Mouse (Mus musculus): ENCODE data around the gene Cysltr2. TPM values are rescaled to one million over a fixed set of nuclear protein-coding genes. Genes with fewer than 3 reads are reported as not detected.

Gene Cysltr2
- 0.28 TPM in 1 of 2 replicates, not detected in the other for polyA plus RNA-seq (2014; fragmentation: Nextera tagmentation; extraction: Ambion mirVana)

GRCm38 (mm10) chr14:73048937-73049336, at the start of gene Cysltr2:
Gene Cysltr2, minus strand, starts transcription at chr14:73049114.
- Histone ChIP-seq H3K9ac (ENCODE audit: low read length) (no peak within 1 kb of the TSS), H3K4me1 (ENCODE audit: control insufficient read depth, insufficient read depth, low read length) (no peaks in the 10 kb centered on the region)
- 53% methylated on average over 6 of the region's 6 CpGs for WGBS

GRCm38 (mm10) chr14:73094802-73095550, 46.1 kb upstream of the Cysltr2 start:
- H3K27ac ChIP-seq (ENCODE audit: low read depth, low read length), result no peak overlapping the region
- ATAC-seq (ENCODE audit: insufficient read depth, low FRiP score, low TSS enrichment), result no peak
- H3K4me3 ChIP-seq (ENCODE audit: low read depth, low read length), result no peak overlapping the region
- H3K9ac ChIP-seq (ENCODE audit: low read length), result no peak overlapping the region
- WGBS, result 78% methylated on average over 13 of the region's 13 CpGs
- no peaks in the 10 kb centered on the region for H3K36me3 ChIP-seq (ENCODE audit: control insufficient read depth, insufficient read depth, low read length)
- no peaks in the 10 kb centered on the region for H3K9me3 ChIP-seq (ENCODE audit: control insufficient read depth, low read length)
- DNase-seq (ENCODE audit: low spot score), result no peak
- H3K4me2 ChIP-seq (ENCODE audit: low read depth), result no peak overlapping the region
- H3K27me3 ChIP-seq (ENCODE audit: control insufficient read depth, insufficient read depth, low read length), result no peaks in the 10 kb centered on the region
- no peaks in the 10 kb centered on the region for H3K4me1 ChIP-seq (ENCODE audit: control insufficient read depth, insufficient read depth, low read length)

More at GRCm38 (mm10) chr14:73048937-73049336, at the start of gene Cysltr2:
- no peaks in the 10 kb centered on the region for H3K9me3 ChIP-seq (ENCODE audit: control insufficient read depth, low read length)
- no peaks in the 10 kb centered on the region for H3K27me3 ChIP-seq (ENCODE audit: control insufficient read depth, insufficient read depth, low read length)
- H3K36me3 ChIP-seq (ENCODE audit: control insufficient read depth, insufficient read depth, low read length), result no peaks in the 10 kb centered on the region
- H3K4me3 ChIP-seq (ENCODE audit: low read depth, low read length), result no peak within 1 kb of the TSS
- no peak within 1 kb of the TSS for H3K27ac ChIP-seq (ENCODE audit: low read depth, low read length)
- DNase-seq (ENCODE audit: low spot score) (no peak), ATAC-seq (ENCODE audit: insufficient read depth, low FRiP score, low TSS enrichment) (no peak)
- no peak within 1 kb of the TSS for H3K4me2 ChIP-seq (ENCODE audit: low read depth)

DNA sequence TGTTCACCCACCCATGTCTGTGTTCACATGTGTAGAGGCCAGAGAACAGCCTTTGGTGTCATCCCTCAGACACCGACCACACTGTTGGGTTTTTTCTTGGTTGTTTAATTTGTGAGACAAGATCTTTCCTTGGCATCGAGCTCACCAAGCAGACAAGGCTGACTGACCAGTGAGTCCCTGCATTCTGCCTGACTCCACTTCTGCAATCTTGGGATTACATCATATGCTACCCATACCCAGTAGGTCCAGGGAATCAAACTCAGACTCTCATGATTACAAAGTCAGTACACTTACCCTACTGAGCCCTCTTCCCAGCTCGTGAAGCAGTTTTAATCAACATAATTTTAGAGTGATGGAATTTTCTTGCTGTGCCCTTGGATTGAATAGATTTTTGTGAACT, 44.0 kb upstream of the Cysltr2 start:
- Histone ChIP-seq H3K4me3 (ENCODE audit: low read depth, low read length) (no peak overlapping the region), H3K27ac (ENCODE audit: low read depth, low read length) (no peak overlapping the region), H3K9ac (ENCODE audit: low read length) (no peak overlapping the region), H3K4me2 (ENCODE audit: low read depth) (no peak overlapping the region), H3K4me1 (ENCODE audit: control insufficient read depth, insufficient read depth, low read length) (no peaks in the 10 kb centered on the region), H3K9me3 (ENCODE audit: control insufficient read depth, low read length) (no peaks in the 10 kb centered on the region), H3K36me3 (ENCODE audit: control insufficient read depth, insufficient read depth, low read length) (no peaks in the 10 kb centered on the region), H3K27me3 (ENCODE audit: control insufficient read depth, insufficient read depth, low read length) (no peaks in the 10 kb centered on the region)
- 85% methylated on average over 3 of the region's 3 CpGs for WGBS
- ATAC-seq (ENCODE audit: insufficient read depth, low FRiP score, low TSS enrichment) (no peak), DNase-seq (ENCODE audit: low spot score) (no peak)

- H3K36me3 ChIP-seq (ENCODE audit: control insufficient read depth, insufficient read depth, low read length), result no peaks in the 10 kb centered on the region
- H3K4me1 ChIP-seq (ENCODE audit: control insufficient read depth, insufficient read depth, low read length), result no peaks in the 10 kb centered on the region
- H3K9ac ChIP-seq (ENCODE audit: low read length), result no peak overlapping the region
- H3K4me3 ChIP-seq (ENCODE audit: low read depth, low read length), result no peak overlapping the region
- WGBS, result 96% methylated on average over 1 of the region's 1 CpGs
- no peaks in the 10 kb centered on the region for H3K27me3 ChIP-seq (ENCODE audit: control insufficient read depth, insufficient read depth, low read length)
- H3K27ac ChIP-seq (ENCODE audit: low read depth, low read length), result no peak overlapping the region
- ATAC-seq (ENCODE audit: insufficient read depth, low FRiP score, low TSS enrichment) (no peak), DNase-seq (ENCODE audit: low spot score) (no peak)
- no peak overlapping the region for H3K4me2 ChIP-seq (ENCODE audit: low read depth)
- no peaks in the 10 kb centered on the region for H3K9me3 ChIP-seq (ENCODE audit: control insufficient read depth, low read length)
These were observed 39.3 kb upstream of the Cysltr2 start for GRCm38 (mm10) chr14:73088224-73088623.

DNA sequence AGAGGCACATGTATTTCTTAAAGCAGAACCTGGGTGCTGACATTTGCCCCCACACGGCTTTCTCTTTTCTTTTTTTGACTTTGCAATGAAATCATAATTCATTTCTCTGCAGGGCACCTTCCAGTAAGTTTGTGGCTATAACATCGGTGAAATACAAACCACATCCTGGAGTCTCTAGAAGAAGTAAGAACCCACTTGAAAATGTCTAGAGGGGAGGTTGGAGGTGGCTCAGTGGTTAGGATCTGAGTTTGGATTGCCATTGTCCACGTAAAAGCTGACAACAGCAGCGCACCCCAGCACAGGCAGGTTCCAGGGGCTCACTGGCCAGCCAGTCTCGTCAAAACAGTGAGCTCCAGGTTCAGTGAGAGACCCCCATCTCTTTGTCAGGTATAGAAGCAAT, 38.8 kb upstream of the Cysltr2 start:
- DNase-seq (ENCODE audit: low spot score), result no peak

GRCm38 (mm10) chr14:73087247-73087646, 38.3 kb upstream of the Cysltr2 start:
- H3K9me3 ChIP-seq (ENCODE audit: control insufficient read depth, low read length), result no peaks in the 10 kb centered on the region
- H3K36me3 ChIP-seq (ENCODE audit: control insufficient read depth, insufficient read depth, low read length), result no peaks in the 10 kb centered on the region
- ATAC-seq (ENCODE audit: insufficient read depth, low FRiP score, low TSS enrichment) (no peak), DNase-seq (ENCODE audit: low spot score) (no peak)
- no peaks in the 10 kb centered on the region for H3K27me3 ChIP-seq (ENCODE audit: control insufficient read depth, insufficient read depth, low read length)
- H3K4me3 ChIP-seq (ENCODE audit: low read depth, low read length), result no peak overlapping the region
- no peak overlapping the region for H3K27ac ChIP-seq (ENCODE audit: low read depth, low read length)
- H3K4me1 ChIP-seq (ENCODE audit: control insufficient read depth, insufficient read depth, low read length), result no peaks in the 10 kb centered on the region
- H3K4me2 ChIP-seq (ENCODE audit: low read depth), result no peak overlapping the region
- no peak overlapping the region for H3K9ac ChIP-seq (ENCODE audit: low read length)
- WGBS, result 95% methylated on average over 5 of the region's 5 CpGs

More for the DNA sequence above, 38.8 kb upstream of the Cysltr2 start:
- Histone ChIP-seq H3K36me3 (ENCODE audit: control insufficient read depth, insufficient read depth, low read length) (no peaks in the 10 kb centered on the region), H3K27ac (ENCODE audit: low read depth, low read length) (no peak overlapping the region), H3K4me2 (ENCODE audit: low read depth) (no peak overlapping the region), H3K9me3 (ENCODE audit: control insufficient read depth, low read length) (no peaks in the 10 kb centered on the region), H3K9ac (ENCODE audit: low read length) (no peak overlapping the region), H3K27me3 (ENCODE audit: control insufficient read depth, insufficient read depth, low read length) (no peaks in the 10 kb centered on the region), H3K4me3 (ENCODE audit: low read depth, low read length) (no peak overlapping the region), H3K4me1 (ENCODE audit: control insufficient read depth, insufficient read depth, low read length) (no peaks in the 10 kb centered on the region)
- WGBS, result 84% methylated on average over 5 of the region's 5 CpGs
- no peak for ATAC-seq (ENCODE audit: insufficient read depth, low FRiP score, low TSS enrichment)

- no peak overlapping the region for H3K27ac ChIP-seq (ENCODE audit: low read depth, low read length)
- no peak overlapping the region for H3K9ac ChIP-seq (ENCODE audit: low read length)
- ATAC-seq (ENCODE audit: insufficient read depth, low FRiP score, low TSS enrichment) (no peak), DNase-seq (ENCODE audit: low spot score) (no peak)
- H3K9me3 ChIP-seq (ENCODE audit: control insufficient read depth, low read length), result no peaks in the 10 kb centered on the region
- no peaks in the 10 kb centered on the region for H3K4me1 ChIP-seq (ENCODE audit: control insufficient read depth, insufficient read depth, low read length)
- WGBS, result 57% methylated on average over 3 of the region's 3 CpGs
- H3K36me3 ChIP-seq (ENCODE audit: control insufficient read depth, insufficient read depth, low read length), result no peaks in the 10 kb centered on the region
- no peak overlapping the region for H3K4me2 ChIP-seq (ENCODE audit: low read depth)
- H3K4me3 ChIP-seq (ENCODE audit: low read depth, low read length), result no peak overlapping the region
- no peaks in the 10 kb centered on the region for H3K27me3 ChIP-seq (ENCODE audit: control insufficient read depth, insufficient read depth, low read length)
These were observed 37.5 kb upstream of the Cysltr2 start for GRCm38 (mm10) chr14:73086425-73086824.

- no peak overlapping the region for H3K4me3 ChIP-seq (ENCODE audit: low read depth, low read length)
- H3K27ac ChIP-seq (ENCODE audit: low read depth, low read length), result no peak overlapping the region
- H3K4me2 ChIP-seq (ENCODE audit: low read depth), result no peak overlapping the region
- H3K27me3 ChIP-seq (ENCODE audit: control insufficient read depth, insufficient read depth, low read length), result no peaks in the 10 kb centered on the region
- no peaks in the 10 kb centered on the region for H3K9me3 ChIP-seq (ENCODE audit: control insufficient read depth, low read length)
- no peak for DNase-seq (ENCODE audit: low spot score)
- WGBS, result 85% methylated on average over 2 of the region's 2 CpGs
- no peak for ATAC-seq (ENCODE audit: insufficient read depth, low FRiP score, low TSS enrichment)
- H3K36me3 ChIP-seq (ENCODE audit: control insufficient read depth, insufficient read depth, low read length), result no peaks in the 10 kb centered on the region
- no peak overlapping the region for H3K9ac ChIP-seq (ENCODE audit: low read length)
- no peaks in the 10 kb centered on the region for H3K4me1 ChIP-seq (ENCODE audit: control insufficient read depth, insufficient read depth, low read length)
These were observed 34.6 kb upstream of the Cysltr2 start for GRCm38 (mm10) chr14:73083563-73083962.

DNA sequence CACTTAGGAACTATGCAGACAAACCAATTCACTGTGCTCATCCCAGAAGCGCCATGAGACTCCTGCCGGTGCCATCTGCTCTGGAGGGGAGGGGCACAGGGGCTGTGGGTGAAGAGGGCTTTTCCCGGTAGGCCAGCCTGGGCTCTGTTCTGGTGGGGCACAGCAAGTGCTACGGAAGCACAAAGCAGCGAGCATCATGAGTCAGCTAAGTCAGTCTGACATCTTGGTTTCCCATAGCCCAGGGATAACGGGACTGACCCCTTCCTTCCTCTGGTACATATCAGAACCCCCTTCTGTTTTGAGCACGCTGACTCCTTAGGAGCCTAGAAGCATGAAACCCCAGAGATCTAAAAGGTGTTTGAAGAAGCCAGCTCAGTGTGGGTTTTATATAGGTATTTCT, 15.5 kb upstream of the Cysltr2 start:
- no peak overlapping the region for H3K4me3 ChIP-seq (ENCODE audit: low read depth, low read length)
- no peaks in the 10 kb centered on the region for H3K27me3 ChIP-seq (ENCODE audit: control insufficient read depth, insufficient read depth, low read length)
- H3K4me1 ChIP-seq (ENCODE audit: control insufficient read depth, insufficient read depth, low read length), result no peaks in the 10 kb centered on the region
- ATAC-seq (ENCODE audit: insufficient read depth, low FRiP score, low TSS enrichment) (no peak), DNase-seq (ENCODE audit: low spot score) (no peak)
- H3K4me2 ChIP-seq (ENCODE audit: low read depth), result no peak overlapping the region
- H3K9ac ChIP-seq (ENCODE audit: low read length), result no peak overlapping the region
- H3K9me3 ChIP-seq (ENCODE audit: control insufficient read depth, low read length), result no peaks in the 10 kb centered on the region
- no peaks in the 10 kb centered on the region for H3K36me3 ChIP-seq (ENCODE audit: control insufficient read depth, insufficient read depth, low read length)
- no peak overlapping the region for H3K27ac ChIP-seq (ENCODE audit: low read depth, low read length)
- 73% methylated on average over 7 of the region's 7 CpGs for WGBS

Data from neural tube, embryonic 11.5 days (tissue).